Mouse (Mus musculus) thymus, adult 2 months (tissue): Measurements from ENCODE around the gene Wnk4. TPM values are rescaled to one million over a fixed set of nuclear protein-coding genes. Genes with fewer than 3 reads are reported as not detected.

Experiments used
- DNase-seq: peaks from one replicate; pipeline ENCODE4 v3.0.0; 2021
- H3K27ac ChIP-seq: fragments of 200-500 bp; 2 replicates; pipeline ENCODE4 v1.5.1; 2012; ENCODE audit warnings: low read length, control low read depth; ENCODE audit not compliant: control insufficient read depth, insufficient read depth
- H3K27me3 ChIP-seq: fragments of 200-500 bp; 2 replicates; pipeline ENCODE4 v1.6.1; 2012; ENCODE audit warnings: mild to moderate bottlenecking, low read length, moderate library complexity, mixed read lengths; ENCODE audit not compliant: control insufficient read depth, insufficient read depth
- H3K36me3 ChIP-seq: fragments of 200-500 bp; 2 replicates; pipeline ENCODE4 v1.6.1; 2012; ENCODE audit warnings: mild to moderate bottlenecking, low read length, moderate library complexity; ENCODE audit not compliant: control insufficient read depth, insufficient read depth
- H3K4me1 ChIP-seq: fragments of 200-500 bp; replicated peaks from 2 replicates; pipeline ENCODE4 v1.6.1; 2012; ENCODE audit warnings: low read length; ENCODE audit not compliant: control insufficient read depth, insufficient read depth
- H3K4me3 ChIP-seq: fragments of 200-500 bp; 2 replicates; pipeline ENCODE4 v1.5.1; 2012; ENCODE audit warnings: mild to moderate bottlenecking, low read length, control low read depth, moderate library complexity; ENCODE audit not compliant: control insufficient read depth, insufficient read depth
- CTCF ChIP-seq: fragments of 200-500 bp; IDR thresholded peaks from 2 replicates; pipeline ENCODE4 v1.5.1; 2012; ENCODE audit warnings: mild to moderate bottlenecking, control low read depth, low read length, moderate library complexity, borderline replicate concordance; ENCODE audit not compliant: control insufficient read depth, poor library complexity, insufficient read depth; ENCODE audit errors: extremely low read depth
- POLR2A ChIP-seq: fragments of 200-500 bp; IDR thresholded peaks from 2 replicates; pipeline ENCODE4 v1.6.1; 2012; ENCODE audit warnings: mild to moderate bottlenecking, low read length, control low read depth, moderate library complexity; ENCODE audit not compliant: control insufficient read depth, poor library complexity, insufficient read depth; ENCODE audit errors: extremely low read depth
- WGBS: fragments of 180-500 bp; shearing (Covaris S2); methylation state at CpG from one replicate; pipeline ENCODE4 v1.1.7; 2018; 5-methylcytosine and 5-hydroxymethylcytosine counted together
- polyA plus RNA-seq: library from polyadenylated mRNA; depleted of rRNA; stranded (reverse); fragments of >200 nt; gene quantifications from 2 replicates; pipeline ENCODE4 v1.2.3, GENCODE M21; 2012

Wnk4 gene
- polyA plus RNA-seq, 1 experiment, result 1.2 TPM

DNA sequence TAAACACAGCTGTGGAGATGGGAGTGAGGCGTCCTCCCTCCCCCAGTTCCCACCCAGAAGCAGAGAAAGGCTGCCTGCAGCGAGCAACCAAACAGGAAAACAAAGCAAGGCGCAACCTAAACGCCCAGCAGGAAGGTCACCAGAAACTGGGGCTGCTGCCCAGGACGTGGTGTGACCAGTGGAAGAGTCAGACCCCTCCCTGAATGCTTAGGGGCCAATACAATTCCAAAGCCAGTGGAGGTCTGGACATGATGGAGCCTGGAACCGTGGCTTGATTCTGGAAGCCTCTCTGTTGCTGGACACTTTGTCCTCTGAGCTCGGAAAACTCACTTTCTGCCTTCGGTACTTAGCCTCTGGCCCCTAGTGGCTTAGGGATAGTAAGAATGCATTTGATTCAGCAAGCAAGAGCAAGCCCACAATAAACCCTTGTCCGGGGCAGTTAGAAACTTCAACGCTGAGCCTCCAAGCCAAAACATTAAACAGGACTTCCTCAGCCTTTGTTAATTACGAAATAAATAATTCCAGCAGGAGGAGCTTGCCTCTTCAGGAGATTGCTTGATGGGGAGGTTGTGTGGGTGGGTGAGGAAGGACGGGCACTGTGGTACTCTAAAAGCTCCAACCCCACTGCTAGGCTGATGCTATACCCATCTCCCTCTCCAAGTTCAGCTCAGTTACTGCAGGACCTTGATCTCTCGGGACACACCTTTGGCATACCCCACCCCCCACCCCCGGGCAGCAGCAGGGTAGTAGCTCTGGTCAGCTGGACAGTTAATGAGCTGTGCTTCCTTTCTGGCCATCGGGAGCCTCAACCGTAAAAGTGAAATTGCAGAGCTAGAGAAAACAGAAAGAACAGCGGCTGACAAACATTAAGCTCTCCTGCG lies 29.1 kb upstream of the Wnk4 start:
- Histone ChIP-seq H3K4me3 (no peak overlapping the region), H3K4me1 (no peaks in the 10 kb centered on the region), H3K27ac (no peak overlapping the region), H3K27me3 (no peaks in the 10 kb centered on the region), H3K36me3 (no peaks in the 10 kb centered on the region)
- 22% methylated on average over 18 of the region's 18 CpGs for WGBS
- no peak for DNase-seq
- TF ChIP-seq POLR2A (no peak), CTCF (no peak)

DNA sequence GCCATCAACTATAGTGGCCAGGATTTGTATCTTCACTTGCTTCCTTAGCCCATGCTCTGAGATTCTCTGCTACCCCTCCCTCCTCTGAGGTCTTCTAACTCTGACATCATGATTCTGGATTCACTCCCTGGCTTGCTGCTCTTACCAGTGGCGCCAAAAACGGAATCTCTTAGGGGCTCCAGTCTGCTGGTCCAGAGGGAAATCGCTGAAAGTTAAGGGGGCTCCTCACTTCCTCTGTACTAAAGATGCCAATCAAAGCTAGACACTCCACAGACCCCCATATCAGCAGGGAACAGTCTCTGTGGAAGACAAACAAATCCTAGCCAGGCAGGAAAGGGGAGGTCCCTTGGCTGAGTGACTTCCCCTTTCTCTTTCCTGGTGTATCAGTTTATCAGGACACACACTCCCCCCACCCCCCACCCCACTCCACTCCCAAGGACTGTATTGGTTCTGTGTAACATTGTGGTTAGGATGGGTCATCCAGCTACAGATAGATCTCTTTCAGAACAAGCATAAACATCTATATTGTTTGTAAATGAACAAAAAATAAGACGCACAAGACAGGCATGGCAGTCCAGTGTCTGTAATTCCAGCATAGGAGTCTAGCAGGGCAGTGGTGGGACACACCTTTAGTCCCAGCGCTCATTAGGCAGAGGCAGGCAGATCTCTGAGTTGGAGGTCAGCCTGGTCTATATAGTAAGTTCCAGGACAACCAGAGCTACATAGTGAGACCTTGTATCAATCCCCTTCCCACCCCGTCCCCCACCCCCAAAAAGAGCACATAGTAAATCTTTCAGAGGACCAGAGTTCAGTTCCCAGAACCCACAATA lies 28.1 kb upstream of the Wnk4 start:
- DNase-seq, result no peak
- Histone ChIP-seq H3K36me3 (no peaks in the 10 kb centered on the region), H3K4me3 (no peak overlapping the region), H3K27ac (no peak overlapping the region), H3K27me3 (no peaks in the 10 kb centered on the region), H3K4me1 (no peaks in the 10 kb centered on the region)
- no peak for TF ChIP-seq CTCF
- TF ChIP-seq POLR2A, result no peak
- 46% methylated on average over 6 of the region's 6 CpGs for WGBS

DNA sequence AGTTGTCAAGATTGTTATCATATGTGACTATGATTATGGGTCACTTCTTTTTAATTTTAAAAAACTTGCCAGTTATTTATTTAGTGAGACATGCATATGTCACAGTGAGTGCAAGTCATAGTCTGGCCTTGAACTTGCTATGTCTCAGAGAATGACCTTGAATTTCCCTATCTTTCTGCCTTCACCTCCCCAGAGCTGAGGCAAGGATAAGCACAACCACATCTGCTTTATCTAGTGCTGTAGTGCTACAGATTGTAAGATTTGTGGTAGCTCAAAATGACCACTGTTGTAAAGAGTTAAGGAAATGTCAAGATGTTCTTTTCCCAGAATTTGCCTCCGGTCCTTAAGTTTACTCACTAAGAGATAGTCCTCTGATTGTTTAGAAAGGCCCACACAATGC lies 27.1 kb upstream of the Wnk4 start:
- Histone ChIP-seq H3K4me3 (no peak overlapping the region), H3K36me3 (no peaks in the 10 kb centered on the region), H3K4me1 (no peaks in the 10 kb centered on the region), H3K27ac (no peak overlapping the region), H3K27me3 (no peaks in the 10 kb centered on the region)
- 95% methylated on average over 1 of the region's 1 CpGs for WGBS
- TF ChIP-seq POLR2A, result no peak
- TF ChIP-seq CTCF, result no peak
- no peak for DNase-seq

DNA sequence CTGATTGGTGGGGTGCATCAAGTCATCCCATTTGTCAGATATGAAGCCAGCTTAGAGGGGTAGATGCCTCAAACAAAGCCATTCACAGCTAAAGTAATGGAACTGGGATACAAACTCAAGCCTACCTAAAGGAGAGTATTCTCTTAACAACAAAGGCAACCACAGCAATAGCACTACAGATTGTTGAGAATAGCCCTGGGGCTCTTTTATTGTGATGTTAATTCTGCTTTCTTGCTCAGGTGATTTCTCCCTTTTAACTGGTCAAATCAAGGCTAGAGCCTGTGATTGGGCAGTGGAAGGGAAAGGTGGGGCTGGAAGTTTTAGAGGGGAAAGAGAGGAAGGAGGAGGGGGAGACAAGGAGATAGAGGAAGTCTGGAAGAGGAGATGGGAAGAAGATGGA lies 26.2 kb upstream of the Wnk4 start:
- Histone ChIP-seq H3K27me3 (no peaks in the 10 kb centered on the region), H3K27ac (no peak overlapping the region), H3K4me3 (no peak overlapping the region), H3K4me1 (no peaks in the 10 kb centered on the region), H3K36me3 (no peaks in the 10 kb centered on the region)
- TF ChIP-seq POLR2A, result no peak
- no peak for TF ChIP-seq CTCF
- DNase-seq, result no peak

DNA sequence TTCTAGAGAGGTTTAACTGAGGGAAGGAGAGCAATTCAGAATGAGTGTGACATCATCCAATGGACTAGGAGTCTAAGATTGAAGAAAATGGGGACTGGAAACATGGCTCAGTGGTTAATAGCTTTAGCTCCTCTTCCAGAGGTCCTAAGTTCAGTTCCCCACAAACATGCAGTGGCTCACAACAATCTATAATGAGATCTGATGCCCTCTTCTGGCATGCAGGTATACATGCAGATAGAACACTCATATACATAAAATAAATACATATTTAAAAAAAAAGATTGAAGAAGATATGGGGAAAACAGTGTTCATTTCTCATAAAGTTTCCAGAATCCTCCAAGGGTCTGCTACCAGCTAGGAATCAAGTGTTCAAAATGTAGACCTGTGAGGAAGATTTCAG lies 24.9 kb upstream of the Wnk4 start:
- no peaks in the 10 kb centered on the region for H3K4me1 ChIP-seq
- no peak for TF ChIP-seq CTCF
- TF ChIP-seq POLR2A, result no peak
- H3K36me3 ChIP-seq, result no peaks in the 10 kb centered on the region

DNA sequence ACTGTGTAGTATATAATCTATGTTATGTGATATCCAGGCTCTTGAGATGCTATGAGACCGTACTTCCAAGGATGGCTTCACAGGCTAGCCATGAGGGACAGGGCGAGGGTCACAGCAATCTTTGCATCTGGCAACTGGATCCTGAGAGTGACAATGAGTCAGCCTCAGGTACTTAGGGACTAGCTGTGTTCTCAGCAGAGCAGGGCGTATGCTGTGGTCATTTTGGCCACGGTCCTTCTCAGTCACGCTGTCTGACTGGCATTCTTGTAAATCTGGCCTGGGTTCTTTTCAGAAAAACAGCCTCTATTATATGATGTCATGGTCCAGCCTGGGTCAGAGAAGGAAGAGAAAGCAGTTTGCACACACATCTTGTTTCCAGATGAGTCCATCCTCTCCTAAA lies 23.6 kb upstream of the Wnk4 start:
- Histone ChIP-seq H3K4me3 (no peak overlapping the region), H3K36me3 (no peaks in the 10 kb centered on the region), H3K4me1 (no peaks in the 10 kb centered on the region), H3K27me3 (no peaks in the 10 kb centered on the region), H3K27ac (no peak overlapping the region)
- WGBS, result 97% methylated on average over 5 of the region's 5 CpGs
- TF ChIP-seq CTCF (no peak), POLR2A (no peak)
- no peak for DNase-seq

More for the DNA sequence above, 24.9 kb upstream of the Wnk4 start:
- DNase-seq, result no peak
- Histone ChIP-seq H3K27ac (no peak overlapping the region), H3K27me3 (no peaks in the 10 kb centered on the region), H3K4me3 (no peak overlapping the region)
